Mouse (Mus musculus) ovary, postnatal 10 days (tissue): Measurements from ENCODE around the gene Grb2.
A peak's percentile ranks its signal among the peaks of the same experiment; 100 is the strongest.

Experiments
- DNase-seq: peaks from one replicate; pipeline ENCODE4 v3.0.0; 2022; ENCODE audit warnings: low spot score

Grb2 gene

GRCm38 (mm10) chr11:115708209-115708876 is at the start of gene Grb2:
TSS of gene Grb2 (minus strand) at chr11:115708597.
- DNase-seq = peak; percentile 94

- no peak for DNase-seq
Observed at GRCm38 (mm10) chr11:115753485-115753884, 45.1 kb upstream of the Grb2 start.

- DNase-seq = no peak
Observed at GRCm38 (mm10) chr11:115752653-115753052, 44.3 kb upstream of the Grb2 start.

- no peak for DNase-seq
Observed at GRCm38 (mm10) chr11:115751725-115752124, 43.3 kb upstream of the Grb2 start.

GRCm38 (mm10) chr11:115749834-115750233 is 41.4 kb upstream of the Grb2 start:
- no peak for DNase-seq

- DNase-seq = no peak
Observed at GRCm38 (mm10) chr11:115747351-115747750, 39.0 kb upstream of the Grb2 start.

GRCm38 (mm10) chr11:115746762-115747161 is 38.4 kb upstream of the Grb2 start:
- DNase-seq = no peak

GRCm38 (mm10) chr11:115746109-115746508 is 37.7 kb upstream of the Grb2 start:
- no peak for DNase-seq

GRCm38 (mm10) chr11:115744385-115744784 is 36.0 kb upstream of the Grb2 start:
- no peak for DNase-seq

- DNase-seq = no peak
Observed at GRCm38 (mm10) chr11:115742926-115743325, 34.5 kb upstream of the Grb2 start.

GRCm38 (mm10) chr11:115741070-115741469 is 32.7 kb upstream of the Grb2 start:
- DNase-seq = no peak

- DNase-seq = no peak
Observed at GRCm38 (mm10) chr11:115738275-115738885, 30.0 kb upstream of the Grb2 start.

- no peak for DNase-seq
Observed at GRCm38 (mm10) chr11:115737608-115738208, 29.3 kb upstream of the Grb2 start.

- DNase-seq = no peak
Observed at GRCm38 (mm10) chr11:115734041-115734686, 25.8 kb upstream of the Grb2 start.

GRCm38 (mm10) chr11:115723231-115723630 is 14.8 kb upstream of the Grb2 start:
- no peak for DNase-seq

GRCm38 (mm10) chr11:115722638-115723037 is 14.2 kb upstream of the Grb2 start:
- DNase-seq = peak; percentile 58

- DNase-seq = no peak
Observed at GRCm38 (mm10) chr11:115717660-115718390, 9.4 kb upstream of the Grb2 start.

- DNase-seq = no peak
Observed at GRCm38 (mm10) chr11:115716410-115717338, 8.3 kb upstream of the Grb2 start.

GRCm38 (mm10) chr11:115714491-115714890 is 6.1 kb upstream of the Grb2 start:
- no peak for DNase-seq

- DNase-seq = no peak
Observed at GRCm38 (mm10) chr11:115713447-115713846, 5.0 kb upstream of the Grb2 start.

GRCm38 (mm10) chr11:115712674-115713298 is 4.4 kb upstream of the Grb2 start:
- no peak for DNase-seq
